Mouse (Mus musculus) ES-E14 (cell line): Measurements from ENCODE around the gene Tas2r114.

Source experiments
- HCFC1 ChIP-seq: IDR thresholded peaks from 2 replicates; pipeline ENCODE4 v1.6.1; 2012; ENCODE audit warnings: low read length, inconsistent platforms, borderline replicate concordance; ENCODE audit not compliant: insufficient read depth
- ZC3H11A ChIP-seq: IDR thresholded peaks from 2 replicates; pipeline ENCODE4 v1.6.1; 2012; ENCODE audit warnings: low read depth, mild to moderate bottlenecking, inconsistent platforms, low read length, borderline replicate concordance

DNA sequence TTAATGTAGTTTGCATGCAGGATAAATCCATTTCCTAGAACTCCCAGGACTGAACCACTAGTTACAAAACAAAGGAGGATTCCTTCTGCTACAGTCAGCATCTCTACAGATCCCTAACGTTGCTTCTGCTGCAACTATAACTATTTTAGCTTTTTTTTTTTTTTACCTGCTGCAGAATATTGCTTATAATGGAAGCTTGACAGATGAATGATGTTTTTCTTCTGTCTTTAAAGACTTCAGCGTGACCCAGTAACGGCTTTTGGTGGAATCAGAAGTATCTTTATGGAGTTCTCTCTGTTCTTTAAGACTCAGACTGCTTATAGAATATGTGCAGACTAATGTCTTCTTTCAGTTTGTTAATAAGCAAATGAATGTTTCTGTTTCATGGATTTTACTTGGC, 11.1 kb downstream of the Tas2r114 start, which contains the start of gene Tas2r106:
- TF ChIP-seq ZC3H11A, result no peak
- no peak for TF ChIP-seq HCFC1
